Mouse (Mus musculus): ENCODE measurements at regions not wholly inside any gene's neighbourhood (a gene's known extent, or its start where the extent isn't known, plus 50 kb on each side); places are given as distances from the start of the nearest gene placed in this dataset.

- TF ChIP-seq POLR2A (IDR thresholded peaks at IDR 0.05; ENCODE audit: borderline replicate concordance, extremely low read depth, insufficient read depth, insufficient read length, poor library complexity, severe bottlenecking) = no peak
- peak; percentile 77; the same call in 1 of the 2 replicates for TF ChIP-seq CTCF (IDR thresholded peaks at IDR 0.05; ENCODE audit: borderline replicate concordance, extremely low read depth, insufficient read depth, insufficient read length)
Measured at GRCm38 (mm10) chr10:25681243-25681642, 145.2 kb upstream of the Smlr1 start.
